In the genomic region with DNA sequence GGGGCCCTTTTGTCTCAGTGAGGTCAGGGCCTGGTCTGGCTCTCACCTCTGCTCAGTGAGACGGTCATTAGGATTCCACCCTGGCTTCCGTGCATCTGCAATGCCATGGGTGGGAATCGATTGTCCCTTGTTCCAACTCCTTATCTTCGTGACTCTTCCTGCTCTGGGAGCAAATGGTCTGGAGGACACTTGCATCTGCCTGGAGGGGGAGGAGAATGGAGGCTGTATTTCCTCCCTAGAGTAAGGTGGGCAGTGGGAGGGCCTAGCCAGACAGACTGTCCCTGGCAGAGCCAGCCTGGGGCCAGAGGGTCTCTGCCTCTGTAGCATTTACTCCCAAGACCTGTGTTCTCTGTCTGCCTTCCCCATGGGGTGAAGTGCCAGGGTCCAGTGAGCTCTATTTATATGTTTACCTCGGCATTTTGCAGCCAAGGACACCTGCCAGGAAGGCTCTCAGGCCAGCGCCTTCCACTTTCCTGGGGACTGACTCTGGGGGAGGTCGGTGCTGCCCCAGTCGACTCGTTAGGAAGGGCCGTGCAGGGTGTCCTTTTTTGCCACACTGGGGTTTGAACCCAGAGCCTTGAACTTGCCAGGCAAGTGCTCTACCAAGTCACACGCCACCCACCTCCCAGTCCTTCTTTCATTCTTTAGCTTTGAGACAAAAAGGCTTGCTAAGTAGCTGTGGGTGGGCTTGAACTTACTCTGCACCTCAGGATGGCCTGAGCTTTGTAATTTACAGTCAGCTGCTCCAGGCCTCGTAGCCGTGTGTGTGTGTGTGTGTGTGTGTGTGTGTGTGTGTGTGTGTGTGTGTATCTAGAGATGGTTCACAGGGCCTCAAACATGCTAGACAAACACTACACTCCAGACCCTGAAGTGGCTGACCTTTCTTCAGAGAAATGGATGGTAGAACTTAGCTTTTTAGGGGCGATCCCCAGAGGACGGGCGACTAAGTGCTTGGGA, we compare ENCODE assay signal across 8 mouse cellular contexts.
DNase-seq lines count a peak whose midpoint lies in the region; ATAC-seq lines count a peak whose summit lies in the region.
"Had no signal": no experiment of that assay in that cellular context is flagged by ENCODE, and none has a peak within 500 bp of the region (broad histone marks: within the 10 kb centered on the region; RNA-seq: fewer than 3 reads in every experiment).

No protein-coding gene starts in this region.

- H3K36me3 ChIP-seq in kidney, embryonic 16.5 days (ENCODE audit: insufficient read depth, low read length): no peaks in the 10 kb centered on the region
- H3K36me3 ChIP-seq in forebrain, embryonic 14.5 days (ENCODE audit: control insufficient read depth, insufficient read depth, low read length): no peaks in the 10 kb centered on the region
- H3K36me3 ChIP-seq in hindbrain, embryonic 16.5 days (ENCODE audit: control insufficient read depth, insufficient read depth, low read length): no peaks in the 10 kb centered on the region
- H3K36me3 ChIP-seq in midbrain, embryonic 16.5 days (ENCODE audit: control insufficient read depth, insufficient read depth, low read length): no peaks in the 10 kb centered on the region

- no peak for DNase-seq in kidney, adult 8-10 months
- no peak for DNase-seq in forebrain, embryonic 14.5 days (ENCODE audit: low spot score)
- DNase-seq in layer of hippocampus, adult 9-10 months (ENCODE audit: low spot score): no peak
- DNase-seq in testis, postnatal 14 days (ENCODE audit: low spot score): no peak

- H3K27me3 ChIP-seq in kidney, embryonic 16.5 days (ENCODE audit: insufficient read depth, low read length): no peaks in the 10 kb centered on the region
- no peaks in the 10 kb centered on the region for H3K27me3 ChIP-seq in forebrain, embryonic 14.5 days (replicated peaks; ENCODE audit: control insufficient read depth, insufficient read depth, low read length)
- H3K27me3 ChIP-seq in hindbrain, embryonic 16.5 days (replicated peaks; ENCODE audit: control insufficient read depth, insufficient read depth, low read length): no peaks in the 10 kb centered on the region
- no peaks in the 10 kb centered on the region for H3K27me3 ChIP-seq in midbrain, embryonic 16.5 days (ENCODE audit: control insufficient read depth, insufficient read depth, low read depth, low read length)
- H3K27me3 ChIP-seq: Patski had no signal

- peaks cover 92% of the 10 kb centered on the region for H3K4me1 ChIP-seq in kidney, embryonic 16.5 days (ENCODE audit: insufficient read depth, low read length)
- H3K4me1 ChIP-seq in forebrain, embryonic 14.5 days (ENCODE audit: control insufficient read depth, insufficient read depth, low read length): peaks cover 70% of the 10 kb centered on the region
- H3K4me1 ChIP-seq in hindbrain, embryonic 16.5 days (ENCODE audit: control insufficient read depth, insufficient read depth, low read depth, low read length): peaks cover 76% of the 10 kb centered on the region
- H3K4me1 ChIP-seq in midbrain, embryonic 16.5 days (ENCODE audit: control insufficient read depth, insufficient read depth, low read length): peaks cover 76% of the 10 kb centered on the region

- WGBS in kidney, embryonic 16.5 days: 40% methylated on average over 16 of the region's 16 CpGs
- 61% methylated on average over 16 of the region's 16 CpGs for WGBS in forebrain, embryonic 14.5 days
- WGBS in hindbrain, embryonic 16.5 days: 51% methylated on average over 16 of the region's 16 CpGs
- WGBS in midbrain, embryonic 16.5 days: 55% methylated on average over 16 of the region's 16 CpGs

- H3K9ac ChIP-seq in kidney, embryonic 16.5 days (replicated peaks; ENCODE audit: low read length): peak overlapping the region; percentile 44
- H3K9ac ChIP-seq in forebrain, embryonic 14.5 days (ENCODE audit: low read length): peak overlapping the region; percentile 43
- no peak overlapping the region for H3K9ac ChIP-seq in hindbrain, embryonic 16.5 days (ENCODE audit: low read depth, low read length)
- H3K9ac ChIP-seq in midbrain, embryonic 16.5 days (ENCODE audit: low read depth, low read length): peak overlapping the region; percentile 33; the same call in 1 of the 2 replicates

- H3K4me2 ChIP-seq in kidney, embryonic 16.5 days (replicated peaks; ENCODE audit: low read depth, low read length): 0 out of 2 replicates have a peak overlapping the region, but pooled peaks have one; percentile 34
- H3K4me2 ChIP-seq in forebrain, embryonic 14.5 days (ENCODE audit: low read length): peak overlapping the region; percentile 90
- H3K4me2 ChIP-seq in hindbrain, embryonic 16.5 days (ENCODE audit: low read length): peak overlapping the region; percentile 94
- peak overlapping the region; percentile 89 for H3K4me2 ChIP-seq in midbrain, embryonic 16.5 days (ENCODE audit: low read length)

- no peak overlapping the region for H3K4me3 ChIP-seq in kidney, embryonic 16.5 days (ENCODE audit: low read length)
- no peak overlapping the region for H3K4me3 ChIP-seq in forebrain, embryonic 14.5 days (ENCODE audit: low read depth, low read length)
- no peak overlapping the region for H3K4me3 ChIP-seq in hindbrain, embryonic 16.5 days (ENCODE audit: low read length)
- H3K4me3 ChIP-seq in midbrain, embryonic 16.5 days (ENCODE audit: low read depth, low read length): peak overlapping the region; percentile 10

- no peak for ATAC-seq in kidney, embryonic 16.5 days (ENCODE audit: low FRiP score, low TSS enrichment)
- ATAC-seq in forebrain, embryonic 14.5 days: no peak
- no peak for ATAC-seq in hindbrain, embryonic 16.5 days
- no peak for ATAC-seq in midbrain, embryonic 16.5 days
- ATAC-seq: Patski had no signal

- no peaks in the 10 kb centered on the region for H3K9me3 ChIP-seq in kidney, embryonic 16.5 days (ENCODE audit: low read length)
- H3K9me3 ChIP-seq in forebrain, embryonic 14.5 days (replicated peaks; ENCODE audit: control insufficient read depth, low read length): no peaks in the 10 kb centered on the region
- H3K9me3 ChIP-seq in hindbrain, embryonic 16.5 days (ENCODE audit: control insufficient read depth, low read length): no peaks in the 10 kb centered on the region
- no peaks in the 10 kb centered on the region for H3K9me3 ChIP-seq in midbrain, embryonic 16.5 days (replicated peaks; ENCODE audit: control insufficient read depth, low read length, poor library complexity, severe bottlenecking)

- peak overlapping the region; percentile 95 for H3K27ac ChIP-seq in kidney, embryonic 16.5 days (ENCODE audit: low read length)
- H3K27ac ChIP-seq in forebrain, embryonic 14.5 days (ENCODE audit: low read depth, low read length): no peak overlapping the region
- no peak overlapping the region for H3K27ac ChIP-seq in hindbrain, embryonic 16.5 days (ENCODE audit: low read depth, low read length)
- no peak overlapping the region for H3K27ac ChIP-seq in midbrain, embryonic 16.5 days (ENCODE audit: low read length)

Comparison
In these comparisons a context has a peak if more than half of its experiments do, and no peak if none do; other contexts are left out.
1. H3K4me2 ChIP-seq: peak in every context shown above with its lines; median percentile 94 in hindbrain, embryonic 16.5 days; 90 in forebrain, embryonic 14.5 days; 89 in midbrain, embryonic 16.5 days; 34 in kidney, embryonic 16.5 days.